Mouse (Mus musculus): ENCODE results near the gene Cldn22.

The Cldn22 gene

GRCm38 (mm10) chr8:47832616-47833015 lies 8.3 kb downstream of the Cldn22 start:
- CTCF ChIA-PET: no interaction called here

GRCm38 (mm10) chr8:47833944-47834343 lies 9.7 kb downstream of the Cldn22 start:
- CTCF ChIA-PET: no interaction called here

- CTCF ChIA-PET: no interaction called here
Measured at GRCm38 (mm10) chr8:47843063-47843462, 18.8 kb downstream of the Cldn22 start.

- CTCF ChIA-PET: no interaction called here
Measured at GRCm38 (mm10) chr8:47843651-47844050, 19.4 kb downstream of the Cldn22 start.

- CTCF ChIA-PET: no interaction called here
Measured at GRCm38 (mm10) chr8:47845956-47846355, 21.7 kb downstream of the Cldn22 start.

- CTCF ChIA-PET: no interaction called here
Measured at GRCm38 (mm10) chr8:47847161-47847560, 22.9 kb downstream of the Cldn22 start.

GRCm38 (mm10) chr8:47847931-47848330 lies 23.6 kb downstream of the Cldn22 start:
- CTCF ChIA-PET: no interaction called here

GRCm38 (mm10) chr8:47849842-47850241 lies 25.6 kb downstream of the Cldn22 start:
- CTCF ChIA-PET: no interaction called here

- CTCF ChIA-PET: no interaction called here
Measured at GRCm38 (mm10) chr8:47851824-47852502, 27.7 kb downstream of the Cldn22 start.

GRCm38 (mm10) chr8:47852737-47853136 lies 28.5 kb downstream of the Cldn22 start:
- CTCF ChIA-PET: no interaction called here

GRCm38 (mm10) chr8:47853356-47853755 lies 29.1 kb downstream of the Cldn22 start:
- CTCF ChIA-PET: no interaction called here

- CTCF ChIA-PET: no interaction called here
Measured at GRCm38 (mm10) chr8:47859259-47859658, 35.0 kb downstream of the Cldn22 start.

GRCm38 (mm10) chr8:47866568-47866967 lies 42.3 kb downstream of the Cldn22 start:
- CTCF ChIA-PET: interaction anchor here (1.1 kb wide), 1 partner anchor 151 kb away, joined by 6 read pairs; no protein-coding TSS in a partner anchor

GRCm38 (mm10) chr8:47867067-47867466 lies 42.8 kb downstream of the Cldn22 start:
- CTCF ChIA-PET: interaction anchor here (0.5 to 1.3 kb wide), 3 partner anchors 30 to 151 kb away, joined by 3 to 6 read pairs (median 4); no protein-coding TSS in a partner anchor

- CTCF ChIA-PET: no interaction called here
Measured at GRCm38 (mm10) chr8:47872361-47873107, 48.3 kb downstream of the Cldn22 start.

GRCm38 (mm10) chr8:47874497-47875178 lies 50.4 kb downstream of the Cldn22 start:
- CTCF ChIA-PET: no interaction called here
